Mouse (Mus musculus) heart, embryonic 15.5 days (tissue): ENCODE results near the gene Nol11. TPM values are rescaled to one million over a fixed set of nuclear protein-coding genes. Genes with fewer than 3 reads are reported as not detected.
A peak's percentile ranks its signal among the peaks of the same experiment; 100 is the strongest.
"Not testable (repeated sequence)": the region's sequence is repeated elsewhere in the genome, so short reads cannot be mapped to it uniquely, and the experiment has no call there.

ENCODE experiments used
- ATAC-seq: fragments of 200-750 bp; cut with Nextera tagmentation; replicated peaks from 2 replicates; pipeline ENCODE4 v1.8.0; 2017; ENCODE audit warnings: low read depth, moderate TSS enrichment; ENCODE audit not compliant: insufficient number of reproducible peaks, insufficient read depth, low FRiP score
- H3K27ac ChIP-seq: fragments of 300-500 bp; sonication (generic); 2 replicates; pipeline ENCODE4 v1.5.1; 2015; ENCODE audit warnings: mild to moderate bottlenecking, inconsistent platforms
- H3K27me3 ChIP-seq: fragments of 300-500 bp; sonication (generic); 2 replicates; pipeline ENCODE4 v1.6.1; 2015; ENCODE audit warnings: inconsistent platforms
- H3K36me3 ChIP-seq: fragments of 300-500 bp; sonication (generic); 2 replicates; pipeline ENCODE4 v1.6.1; 2015; ENCODE audit warnings: mild to moderate bottlenecking, inconsistent platforms
- H3K4me1 ChIP-seq: fragments of 300-500 bp; sonication (generic); replicated peaks from 2 replicates; pipeline ENCODE4 v1.6.1; 2015; ENCODE audit warnings: inconsistent platforms
- H3K4me2 ChIP-seq: fragments of 300-500 bp; sonication (generic); 2 replicates; pipeline ENCODE4 v1.6.1; 2015; ENCODE audit warnings: inconsistent platforms, mild to moderate bottlenecking, moderate library complexity
- H3K4me3 ChIP-seq: fragments of 300-500 bp; sonication (generic); 2 replicates; pipeline ENCODE4 v1.5.1; 2015; ENCODE audit warnings: mild to moderate bottlenecking, inconsistent platforms
- H3K9ac ChIP-seq: fragments of 300-500 bp; sonication (generic); 2 replicates; pipeline ENCODE4 v1.6.1; 2015; ENCODE audit warnings: mild to moderate bottlenecking, inconsistent platforms
- H3K9me3 ChIP-seq: fragments of 300-500 bp; sonication (generic); replicated peaks from 2 replicates; pipeline ENCODE4 v1.6.1; 2016; ENCODE audit warnings: inconsistent platforms
- WGBS: fragments of 180-500 bp; shearing (Covaris S2); methylation state at CpG from one replicate; pipeline ENCODE4 v1.1.7; 2015; ENCODE audit warnings: mixed read lengths; 5-methylcytosine and 5-hydroxymethylcytosine counted together
- polyA plus RNA-seq: library from polyadenylated mRNA; unstranded; fragments of >200 nt; fragmentation: Nextera tagmentation; extraction: Ambion mirVana; gene quantifications from 2 replicates; pipeline ENCODE4 v1.2.1, GENCODE M21; 2015

Gene Nol11
- polyA plus RNA-seq, 1 experiment from 2014 or later, result 39.3 TPM

GRCm38 (mm10) chr11:107154431-107154830 is 34.8 kb downstream of the Nol11 start:
- WGBS, result 80% methylated on average over 7 of the region's 7 CpGs
- Histone ChIP-seq H3K4me2 (no peak overlapping the region), H3K9me3 (no peaks in the 10 kb centered on the region), H3K9ac (no peak overlapping the region), H3K4me1 (peaks cover 18% of the 10 kb centered on the region), H3K4me3 (no peak overlapping the region), H3K36me3 (no peaks in the 10 kb centered on the region), H3K27me3 (no peaks in the 10 kb centered on the region), H3K27ac (no peak overlapping the region)
- ATAC-seq, result no peak

- WGBS, result 69% methylated on average over 5 of the region's 5 CpGs
- Histone ChIP-seq H3K27me3 (no peaks in the 10 kb centered on the region), H3K4me1 (peaks cover 18% of the 10 kb centered on the region), H3K36me3 (no peaks in the 10 kb centered on the region), H3K4me2 (no peak overlapping the region), H3K9me3 (no peaks in the 10 kb centered on the region), H3K9ac (no peak overlapping the region), H3K4me3 (no peak overlapping the region), H3K27ac (no peak overlapping the region)
- ATAC-seq, result no peak
Measured at GRCm38 (mm10) chr11:107153645-107154044, 35.5 kb downstream of the Nol11 start.

GRCm38 (mm10) chr11:107151809-107152208 is 37.4 kb downstream of the Nol11 start:
- peaks cover 6% of the 10 kb centered on the region for H3K4me1 ChIP-seq
- H3K27me3 ChIP-seq, result no peaks in the 10 kb centered on the region
- H3K9ac ChIP-seq, result no peak overlapping the region
- H3K4me2 ChIP-seq, result no peak overlapping the region
- H3K4me3 ChIP-seq, result no peak overlapping the region
- no peaks in the 10 kb centered on the region for H3K9me3 ChIP-seq
- no peak for ATAC-seq
- no peak overlapping the region for H3K27ac ChIP-seq
- 73% methylated on average over 7 of the region's 7 CpGs for WGBS
- no peaks in the 10 kb centered on the region for H3K36me3 ChIP-seq

GRCm38 (mm10) chr11:107143956-107144355 is 45.2 kb downstream of the Nol11 start:
- WGBS, result 92% methylated on average over 11 of the region's 11 CpGs
- not testable (repeated sequence) for H3K9me3 ChIP-seq, H3K4me2 ChIP-seq, H3K4me1 ChIP-seq, H3K27me3 ChIP-seq, H3K9ac ChIP-seq, H3K27ac ChIP-seq, H3K36me3 ChIP-seq, H3K4me3 ChIP-seq, ATAC-seq

GRCm38 (mm10) chr11:107142382-107142781 is 46.8 kb downstream of the Nol11 start:
- no peaks in the 10 kb centered on the region for H3K27me3 ChIP-seq
- no peaks in the 10 kb centered on the region for H3K36me3 ChIP-seq
- H3K9me3 ChIP-seq, result no peaks in the 10 kb centered on the region
- no peak overlapping the region for H3K4me3 ChIP-seq
- no peak for ATAC-seq
- no peak overlapping the region for H3K4me2 ChIP-seq
- no peak overlapping the region for H3K27ac ChIP-seq
- H3K4me1 ChIP-seq, result no peaks in the 10 kb centered on the region
- no peak overlapping the region for H3K9ac ChIP-seq
- WGBS, result 77% methylated on average over 2 of the region's 2 CpGs

- H3K9me3 ChIP-seq, result no peaks in the 10 kb centered on the region
- no peak overlapping the region for H3K4me2 ChIP-seq
- H3K9ac ChIP-seq, result no peak overlapping the region
- H3K27me3 ChIP-seq, result no peaks in the 10 kb centered on the region
- no peak for ATAC-seq
- H3K4me3 ChIP-seq, result no peak overlapping the region
- no peaks in the 10 kb centered on the region for H3K4me1 ChIP-seq
- H3K36me3 ChIP-seq, result no peaks in the 10 kb centered on the region
- WGBS, result 36% methylated on average over 6 of the region's 6 CpGs
- no peak overlapping the region for H3K27ac ChIP-seq
Measured at GRCm38 (mm10) chr11:107140756-107141155, 48.4 kb downstream of the Nol11 start.

GRCm38 (mm10) chr11:107138633-107139032 is 50.5 kb downstream of the Nol11 start:
- Histone ChIP-seq H3K4me2 (no peak overlapping the region), H3K9ac (no peak overlapping the region), H3K27ac (no peak overlapping the region), H3K9me3 (no peaks in the 10 kb centered on the region), H3K27me3 (no peaks in the 10 kb centered on the region), H3K4me3 (no peak overlapping the region), H3K4me1 (no peaks in the 10 kb centered on the region), H3K36me3 (no peaks in the 10 kb centered on the region)
- WGBS, result 80% methylated on average over 3 of the region's 3 CpGs
- no peak for ATAC-seq

- 94% methylated on average over 6 of the region's 6 CpGs for WGBS
- no peak for ATAC-seq
- H3K36me3 ChIP-seq, result no peaks in the 10 kb centered on the region
Measured at GRCm38 (mm10) chr11:107137593-107137992, 51.6 kb downstream of the Nol11 start.

GRCm38 (mm10) chr11:107136458-107136857 is 52.7 kb downstream of the Nol11 start:
- 90% methylated on average over 10 of the region's 10 CpGs for WGBS

More at GRCm38 (mm10) chr11:107137593-107137992, 51.6 kb downstream of the Nol11 start:
- H3K27ac ChIP-seq, result no peak overlapping the region
- H3K9ac ChIP-seq, result no peak overlapping the region
- no peak overlapping the region for H3K4me3 ChIP-seq
- no peaks in the 10 kb centered on the region for H3K27me3 ChIP-seq
- no peak overlapping the region for H3K4me2 ChIP-seq
- no peaks in the 10 kb centered on the region for H3K9me3 ChIP-seq
- H3K4me1 ChIP-seq, result peaks cover 2% of the 10 kb centered on the region

GRCm38 (mm10) chr11:107135741-107136140 is 53.4 kb downstream of the Nol11 start:
- Histone ChIP-seq H3K9ac (no peak overlapping the region), H3K4me2 (no peak overlapping the region), H3K27me3 (no peaks in the 10 kb centered on the region), H3K4me3 (no peak overlapping the region), H3K27ac (no peak overlapping the region), H3K36me3 (no peaks in the 10 kb centered on the region), H3K9me3 (no peaks in the 10 kb centered on the region), H3K4me1 (peaks cover 3% of the 10 kb centered on the region)
- ATAC-seq, result no peak
- WGBS, result 48% methylated on average over 3 of the region's 3 CpGs

More at GRCm38 (mm10) chr11:107136458-107136857, 52.7 kb downstream of the Nol11 start:
- ATAC-seq, H3K4me2 ChIP-seq, H3K27me3 ChIP-seq, H3K4me3 ChIP-seq, H3K4me1 ChIP-seq, H3K36me3 ChIP-seq, H3K9me3 ChIP-seq, H3K27ac ChIP-seq, H3K9ac ChIP-seq: not testable (repeated sequence)

GRCm38 (mm10) chr11:107132426-107132825 is 56.8 kb downstream of the Nol11 start:
- Histone ChIP-seq H3K36me3 (no peaks in the 10 kb centered on the region), H3K4me3 (peak overlapping the region; percentile 73), H3K9me3 (no peaks in the 10 kb centered on the region), H3K27ac (peak overlapping the region; percentile 90), H3K4me1 (peaks cover 19% of the 10 kb centered on the region), H3K9ac (peak overlapping the region; percentile 99), H3K27me3 (no peaks in the 10 kb centered on the region), H3K4me2 (peak overlapping the region; percentile 82)
- WGBS, result under 1% methylated on average over 16 of the region's 16 CpGs
- ATAC-seq, result peak; percentile 53

GRCm38 (mm10) chr11:107131749-107132421 is 57.3 kb downstream of the Nol11 start, which contains the start of gene Bptf:
TSS of gene Bptf (minus strand) at chr11:107132127.
- ATAC-seq, result peak; percentile 95
- Histone ChIP-seq H3K4me3 (peak within 1 kb of the TSS; percentile 73), H3K36me3 (no peaks in the 10 kb centered on the region), H3K27me3 (no peaks in the 10 kb centered on the region), H3K9ac (peak within 1 kb of the TSS; percentile 99), H3K4me2 (peak within 1 kb of the TSS; percentile 82), H3K9me3 (no peaks in the 10 kb centered on the region), H3K27ac (peak within 1 kb of the TSS; percentile 90), H3K4me1 (peaks cover 19% of the 10 kb centered on the region)
- under 1% methylated on average over 34 of the region's 94 CpGs for WGBS
